Mouse (Mus musculus) hematopoietic stem cell, adult 5-6 weeks (primary cell): ENCODE measurements around the gene Aph1b. TPM values are rescaled to one million over a fixed set of nuclear protein-coding genes. Genes with fewer than 3 reads are reported as not detected.

Source experiments
- ATAC-seq, 2 experiments: fragments of 125-278 bp in 1 of 2; replicated peaks in 1 of 2; 2 replicates each; pipeline ENCODE4 v1.8.0; 2016 to 2017; ENCODE audit warnings: inconsistent platforms in 2 of 2, mild to moderate bottlenecking in 2 of 2, moderate number of reproducible peaks in 2 of 2, low read depth in 1 of 2, moderate TSS enrichment in 1 of 2; ENCODE audit not compliant: low FRiP score in 2 of 2, poor library complexity in 2 of 2, severe bottlenecking in 2 of 2, insufficient read depth in 1 of 2, low TSS enrichment in 1 of 2
- total RNA-seq: library from RNA; stranded (forward); fragments of 172-1452, 232-1000 nt; gene quantifications from 2 replicates; pipeline ENCODE4 v1.2.3, GENCODE M21; 2017

Gene Aph1b
- total RNA-seq, 1 experiment from 2014 or later = 3.1 TPM

GRCm38 (mm10) chr9:66768721-66769120 is 26.6 kb downstream of the Aph1b start:
- ATAC-seq = no peak

- ATAC-seq = no peak
Observed at GRCm38 (mm10) chr9:66760991-66761390, 34.3 kb downstream of the Aph1b start.

GRCm38 (mm10) chr9:66752849-66753248 is 42.4 kb downstream of the Aph1b start:
- ATAC-seq = no peak

- no peak for ATAC-seq
Observed at GRCm38 (mm10) chr9:66748390-66748789, 46.9 kb downstream of the Aph1b start.

GRCm38 (mm10) chr9:66744531-66744930 is 50.8 kb downstream of the Aph1b start:
- ATAC-seq = no peak

GRCm38 (mm10) chr9:66739516-66739915 is 55.8 kb downstream of the Aph1b start:
- no peak for ATAC-seq

- ATAC-seq = no peak
Observed at GRCm38 (mm10) chr9:66736551-66736950, 58.7 kb downstream of the Aph1b start.

GRCm38 (mm10) chr9:66736016-66736415 is 59.3 kb downstream of the Aph1b start:
- no peak for ATAC-seq

GRCm38 (mm10) chr9:66735122-66735521 is 60.2 kb downstream of the Aph1b start:
- no peak for ATAC-seq

GRCm38 (mm10) chr9:66734568-66734967 is 60.7 kb downstream of the Aph1b start:
- no peak for ATAC-seq

GRCm38 (mm10) chr9:66732791-66733691 is 62.2 kb downstream of the Aph1b start:
- no peak for ATAC-seq

- no peak for ATAC-seq
Observed at GRCm38 (mm10) chr9:66731284-66731683, 64.0 kb downstream of the Aph1b start.

GRCm38 (mm10) chr9:66730556-66730955 is 64.7 kb downstream of the Aph1b start:
- no peak for ATAC-seq

GRCm38 (mm10) chr9:66727333-66727732 is 68.0 kb downstream of the Aph1b start:
- ATAC-seq = no peak

GRCm38 (mm10) chr9:66725591-66725990 is 69.7 kb downstream of the Aph1b start:
- ATAC-seq = no peak

Other genes with a start within 250 kb of the Aph1b start
- gene Usp3, start 202.3 kb downstream of the Aph1b start, total RNA-seq = 39.4 and 70.8 TPM in 2 replicates
- gene Car12, start 81.8 kb downstream of the Aph1b start, total RNA-seq = 1.9 and 2.4 TPM in 2 replicates
- 0.38 TPM in 1 of 2 replicates, not detected in the other for gene Gm10647, start 1.5 kb upstream of the Aph1b start, total RNA-seq
- gene Aph1c, start 39.2 kb upstream of the Aph1b start, total RNA-seq = 1.4 and 5.5 TPM in 2 replicates
- 99.3 and 118 TPM in 2 replicates for gene Rab8b, start 124.2 kb upstream of the Aph1b start, total RNA-seq
- 82.7 and 100 TPM in 2 replicates for gene Rps27l, start 150.6 kb upstream of the Aph1b start, total RNA-seq
- 17.9 and 23.8 TPM in 2 replicates for gene Lactb, start 180.0 kb upstream of the Aph1b start, total RNA-seq